Mouse (Mus musculus) lung, embryonic 15.5 days (tissue): ENCODE measurements around the gene Atg10. TPM values are rescaled to one million over a fixed set of nuclear protein-coding genes. Genes with fewer than 3 reads are reported as not detected.
A peak's percentile ranks its signal among the peaks of the same experiment; 100 is the strongest.

Source experiments
- ATAC-seq: fragments of 200-750 bp; cut with Nextera tagmentation; 2 replicates; pipeline ENCODE4 v1.8.0; 2017; ENCODE audit warnings: moderate number of reproducible peaks, borderline replicate concordance; ENCODE audit not compliant: low FRiP score, low TSS enrichment; ENCODE audit errors: extremely low read depth
- H3K27ac ChIP-seq: fragments of 300-500 bp; sonication (generic); 2 replicates; pipeline ENCODE4 v1.5.1; 2015; ENCODE audit warnings: moderate library complexity, mild to moderate bottlenecking, inconsistent platforms
- H3K27me3 ChIP-seq: fragments of 300-500 bp; sonication (generic); 2 replicates; pipeline ENCODE4 v1.6.1; 2015; ENCODE audit warnings: inconsistent platforms
- H3K36me3 ChIP-seq: fragments of 300-500 bp; sonication (generic); 2 replicates; pipeline ENCODE4 v1.6.1; 2015; ENCODE audit warnings: inconsistent platforms
- H3K4me1 ChIP-seq: fragments of 300-500 bp; sonication (generic); 2 replicates; pipeline ENCODE4 v1.6.1; 2015; ENCODE audit warnings: inconsistent platforms
- H3K4me2 ChIP-seq: fragments of 300-500 bp; sonication (generic); 2 replicates; pipeline ENCODE4 v1.6.1; 2015; ENCODE audit warnings: inconsistent platforms, mild to moderate bottlenecking, moderate library complexity
- H3K4me3 ChIP-seq: fragments of 300-500 bp; sonication (generic); 2 replicates; pipeline ENCODE4 v1.5.1; 2015; ENCODE audit warnings: mild to moderate bottlenecking, inconsistent platforms
- H3K9ac ChIP-seq: fragments of 300-500 bp; sonication (generic); 2 replicates; pipeline ENCODE4 v1.6.1; 2015; ENCODE audit warnings: inconsistent platforms
- H3K9me3 ChIP-seq: fragments of 300-500 bp; sonication (generic); 2 replicates; pipeline ENCODE4 v1.6.1; 2016; ENCODE audit warnings: inconsistent platforms
- WGBS: fragments of 180-500 bp; shearing (Covaris S2); methylation state at CpG from one replicate; pipeline ENCODE4 v1.1.7; 2015; 5-methylcytosine and 5-hydroxymethylcytosine counted together
- polyA plus RNA-seq: library from polyadenylated mRNA; unstranded; fragments of >200 nt; fragmentation: Nextera tagmentation; extraction: Ambion mirVana; gene quantifications from 2 replicates; pipeline ENCODE4 v1.2.1, GENCODE M21; 2015

Gene Atg10
- polyA plus RNA-seq, 1 experiment from 2014 or later = 15.8 TPM

DNA sequence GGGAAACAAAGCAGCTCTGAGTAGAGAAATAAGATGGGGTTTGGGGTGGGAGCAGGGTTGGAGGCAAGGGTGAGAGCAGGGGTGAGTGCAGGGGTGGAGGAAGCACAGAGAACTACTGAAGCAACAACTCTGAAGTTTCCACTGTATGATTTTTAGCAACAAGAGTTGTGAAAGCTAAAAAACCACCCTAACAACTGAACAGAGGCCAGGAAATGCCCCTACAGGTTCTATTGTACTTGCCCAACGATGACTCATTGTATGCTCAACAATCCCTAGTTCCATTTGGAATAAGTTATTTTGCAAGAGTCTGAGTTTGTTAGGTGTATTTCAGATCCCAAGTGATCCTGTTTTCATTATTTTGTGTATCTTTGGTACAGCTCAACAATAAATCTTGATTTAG lies 182.5 kb downstream of the Atg10 start:
- 72% methylated on average over 1 of the region's 1 CpGs for WGBS
- Histone ChIP-seq H3K27me3 (no peaks in the 10 kb centered on the region), H3K4me3 (no peak overlapping the region), H3K27ac (no peak overlapping the region), H3K4me2 (no peak overlapping the region), H3K4me1 (no peaks in the 10 kb centered on the region), H3K9me3 (no peaks in the 10 kb centered on the region), H3K9ac (no peak overlapping the region), H3K36me3 (no peaks in the 10 kb centered on the region)
- no peak for ATAC-seq

DNA sequence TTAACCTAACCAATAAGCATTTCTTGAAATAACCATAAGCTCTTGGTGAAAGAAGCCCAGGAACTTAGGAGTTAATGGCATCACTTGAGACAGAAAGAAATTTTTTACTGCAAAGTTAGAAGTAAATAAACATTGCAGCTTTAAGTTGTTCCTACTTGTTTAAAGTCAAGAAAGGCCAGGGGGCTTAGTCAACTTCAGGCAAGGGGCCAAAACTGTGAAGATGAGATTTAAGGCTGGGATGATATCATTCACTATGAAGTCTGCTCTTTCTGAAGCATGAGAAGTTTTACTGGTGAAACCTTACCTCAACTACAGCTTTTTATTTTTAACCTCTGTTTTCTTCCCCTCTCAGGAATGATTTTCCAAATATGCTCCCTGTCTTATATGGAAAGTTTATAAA lies 183.3 kb downstream of the Atg10 start:
- no peak overlapping the region for H3K9ac ChIP-seq
- no peak overlapping the region for H3K4me3 ChIP-seq
- ATAC-seq = no peak
- no peak overlapping the region for H3K4me2 ChIP-seq
- no peak overlapping the region for H3K27ac ChIP-seq
- H3K27me3 ChIP-seq = no peaks in the 10 kb centered on the region
- H3K36me3 ChIP-seq = no peaks in the 10 kb centered on the region
- no peaks in the 10 kb centered on the region for H3K4me1 ChIP-seq
- H3K9me3 ChIP-seq = no peaks in the 10 kb centered on the region

DNA sequence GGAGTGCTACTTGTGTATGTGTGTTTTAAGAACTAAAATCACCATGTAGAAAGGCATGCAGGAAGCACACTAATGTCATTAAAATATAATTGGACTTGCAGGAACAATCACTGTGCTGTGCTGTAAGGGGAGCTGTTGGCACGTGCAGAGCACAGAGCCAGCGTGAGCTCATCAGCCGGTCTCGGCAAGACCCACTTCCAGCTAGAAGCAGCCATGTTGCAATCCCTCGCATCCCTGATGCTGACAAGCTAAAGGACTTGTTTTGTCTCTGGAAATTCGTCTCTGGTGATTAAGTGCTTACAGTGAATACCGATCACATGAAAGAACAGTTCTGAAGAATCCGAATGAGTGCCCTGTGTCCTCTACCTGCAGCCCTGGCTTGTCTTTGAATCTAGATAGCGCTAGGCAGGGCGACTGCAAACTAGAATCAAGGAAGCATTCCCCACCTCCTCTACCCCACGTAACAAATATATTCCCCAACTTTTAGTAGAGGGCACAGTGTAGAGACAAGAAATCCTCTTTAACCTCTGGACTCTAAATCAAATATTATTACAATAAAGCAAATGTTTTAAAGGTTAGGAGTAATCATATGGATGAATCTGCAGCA lies 184.5 kb downstream of the Atg10 start:
- H3K27ac ChIP-seq = no peak overlapping the region
- H3K4me3 ChIP-seq = no peak overlapping the region
- no peaks in the 10 kb centered on the region for H3K9me3 ChIP-seq
- no peak overlapping the region for H3K9ac ChIP-seq
- no peaks in the 10 kb centered on the region for H3K4me1 ChIP-seq
- ATAC-seq = peak; percentile 95; the same call in 1 of the 2 replicates
- H3K36me3 ChIP-seq = no peaks in the 10 kb centered on the region
- no peaks in the 10 kb centered on the region for H3K27me3 ChIP-seq
- H3K4me2 ChIP-seq = no peak overlapping the region
- WGBS = 41% methylated on average over 11 of the region's 11 CpGs

DNA sequence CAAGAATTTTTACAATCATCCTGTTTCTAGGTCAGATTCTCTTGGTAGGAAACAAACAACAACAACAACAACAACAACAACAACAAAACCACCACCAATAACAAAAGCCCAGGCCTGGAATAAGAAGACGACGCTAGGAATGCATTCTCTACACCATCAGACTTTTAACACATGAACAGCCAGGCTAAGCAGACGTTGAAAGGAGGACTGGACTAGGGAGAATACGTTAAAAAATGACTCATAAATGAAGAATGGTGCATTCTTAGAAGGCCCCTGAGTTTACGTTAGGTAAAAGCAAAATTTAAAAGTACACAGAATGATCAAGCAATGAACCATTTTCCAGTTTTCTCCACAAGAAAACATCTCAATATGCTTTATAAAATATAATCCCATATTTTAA lies 185.1 kb downstream of the Atg10 start:
- Histone ChIP-seq H3K9ac (no peak overlapping the region), H3K4me3 (no peak overlapping the region), H3K9me3 (no peaks in the 10 kb centered on the region), H3K36me3 (no peaks in the 10 kb centered on the region), H3K4me1 (no peaks in the 10 kb centered on the region), H3K27me3 (no peaks in the 10 kb centered on the region), H3K4me2 (no peak overlapping the region), H3K27ac (no peak overlapping the region)
- ATAC-seq = no peak
- 62% methylated on average over 5 of the region's 5 CpGs for WGBS

DNA sequence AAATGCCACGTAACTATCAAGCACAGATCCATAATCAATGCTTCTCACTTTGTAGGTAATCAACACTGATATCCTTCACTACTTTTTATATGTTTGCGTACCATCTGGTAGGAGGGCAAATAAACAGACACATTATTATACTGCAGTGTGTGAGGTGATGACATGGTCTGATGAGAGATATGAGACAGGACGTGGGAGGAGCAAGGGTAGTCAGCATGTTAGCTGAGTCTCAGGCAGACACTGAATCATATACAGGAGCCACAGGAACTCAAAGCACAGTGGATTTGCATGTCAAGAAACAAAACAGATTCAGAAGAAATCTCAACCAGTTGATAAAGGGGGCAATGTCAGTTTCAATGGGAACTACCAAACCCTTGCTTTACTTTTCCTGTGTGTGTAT lies 185.7 kb downstream of the Atg10 start:
- 71% methylated on average over 3 of the region's 3 CpGs for WGBS
- no peak overlapping the region for H3K4me3 ChIP-seq

DNA sequence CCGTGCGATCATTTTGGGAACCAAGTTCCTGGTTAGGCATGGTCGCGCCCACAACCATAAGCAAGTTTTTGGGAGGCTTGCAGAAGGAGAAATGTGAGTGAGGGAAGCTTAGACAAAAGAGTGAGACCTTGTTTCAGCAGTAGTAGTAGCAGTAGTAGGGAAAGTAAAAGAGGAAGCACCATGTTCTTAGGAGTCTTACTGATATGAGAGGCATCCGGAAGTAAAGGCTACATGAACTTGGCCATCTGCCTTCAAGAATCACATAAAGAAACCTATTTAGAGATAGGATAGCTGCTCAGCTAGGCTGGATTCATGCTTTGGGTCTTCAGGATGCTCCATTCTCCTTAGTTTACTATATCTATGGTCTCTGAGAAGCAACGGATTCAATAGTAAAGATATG lies 186.4 kb downstream of the Atg10 start:
- WGBS = 90% methylated on average over 6 of the region's 6 CpGs
- no peaks in the 10 kb centered on the region for H3K27me3 ChIP-seq
- no peak for ATAC-seq
- H3K9me3 ChIP-seq = no peaks in the 10 kb centered on the region
- no peaks in the 10 kb centered on the region for H3K4me1 ChIP-seq
- H3K36me3 ChIP-seq = no peaks in the 10 kb centered on the region
- H3K4me3 ChIP-seq = no peak overlapping the region
- H3K4me2 ChIP-seq = no peak overlapping the region
- no peak overlapping the region for H3K9ac ChIP-seq
- H3K27ac ChIP-seq = no peak overlapping the region

More for the DNA sequence above, 185.7 kb downstream of the Atg10 start:
- Histone ChIP-seq H3K27ac (no peak overlapping the region), H3K27me3 (no peaks in the 10 kb centered on the region), H3K36me3 (no peaks in the 10 kb centered on the region), H3K9ac (no peak overlapping the region), H3K4me1 (no peaks in the 10 kb centered on the region), H3K9me3 (no peaks in the 10 kb centered on the region), H3K4me2 (no peak overlapping the region)
- no peak for ATAC-seq

DNA sequence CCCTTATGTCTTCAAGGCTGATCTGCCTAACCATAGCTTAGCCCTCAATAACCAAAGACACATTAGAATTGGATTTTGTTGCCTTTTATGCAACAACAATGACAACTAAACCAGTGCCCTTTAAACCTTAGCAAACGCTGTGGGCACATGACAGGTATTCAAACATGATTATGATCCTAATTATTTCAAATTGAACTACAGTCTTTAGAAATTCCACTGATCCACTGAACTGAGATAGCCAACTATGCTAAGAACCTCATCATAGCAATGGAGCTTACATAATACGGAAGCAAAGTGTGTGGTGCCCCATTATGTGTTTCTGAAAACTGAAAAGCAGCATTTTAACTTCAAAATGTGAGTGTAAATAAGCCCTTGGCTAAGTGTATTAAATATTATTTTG lies 191.9 kb downstream of the Atg10 start:
- no peaks in the 10 kb centered on the region for H3K9me3 ChIP-seq
- no peaks in the 10 kb centered on the region for H3K4me1 ChIP-seq
- ATAC-seq = no peak
- no peak overlapping the region for H3K4me3 ChIP-seq
- no peak overlapping the region for H3K27ac ChIP-seq
- H3K36me3 ChIP-seq = no peaks in the 10 kb centered on the region
- no peaks in the 10 kb centered on the region for H3K27me3 ChIP-seq
- no peak overlapping the region for H3K9ac ChIP-seq
- no peak overlapping the region for H3K4me2 ChIP-seq
- WGBS = 88% methylated on average over 2 of the region's 2 CpGs

DNA sequence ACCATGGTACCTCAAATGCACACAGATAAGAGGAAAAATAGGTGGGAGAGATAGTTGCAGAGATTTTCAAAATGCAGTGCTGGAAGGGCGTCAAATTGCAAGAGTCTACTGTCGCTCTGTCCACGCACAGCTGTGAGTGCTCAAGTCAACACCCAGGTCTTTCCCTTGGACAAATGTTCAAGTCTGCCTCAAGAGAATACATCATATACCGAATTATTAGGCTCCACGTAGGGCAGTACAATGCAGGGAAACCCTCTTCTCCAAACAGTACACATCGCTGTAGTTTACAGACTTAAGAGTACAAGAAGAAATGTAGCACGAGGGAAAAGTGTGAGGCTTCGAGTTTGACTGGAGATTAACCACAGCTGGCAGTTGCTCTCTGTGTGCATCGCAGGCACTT lies 200.3 kb downstream of the Atg10 start:
- WGBS = 54% methylated on average over 9 of the region's 9 CpGs
- Histone ChIP-seq H3K9me3 (no peaks in the 10 kb centered on the region), H3K27me3 (no peaks in the 10 kb centered on the region), H3K4me3 (no peak overlapping the region), H3K4me2 (no peak overlapping the region), H3K36me3 (no peaks in the 10 kb centered on the region), H3K4me1 (no peaks in the 10 kb centered on the region), H3K27ac (no peak overlapping the region), H3K9ac (no peak overlapping the region)
- ATAC-seq = peak; percentile 82; the same call in 1 of the 2 replicates

DNA sequence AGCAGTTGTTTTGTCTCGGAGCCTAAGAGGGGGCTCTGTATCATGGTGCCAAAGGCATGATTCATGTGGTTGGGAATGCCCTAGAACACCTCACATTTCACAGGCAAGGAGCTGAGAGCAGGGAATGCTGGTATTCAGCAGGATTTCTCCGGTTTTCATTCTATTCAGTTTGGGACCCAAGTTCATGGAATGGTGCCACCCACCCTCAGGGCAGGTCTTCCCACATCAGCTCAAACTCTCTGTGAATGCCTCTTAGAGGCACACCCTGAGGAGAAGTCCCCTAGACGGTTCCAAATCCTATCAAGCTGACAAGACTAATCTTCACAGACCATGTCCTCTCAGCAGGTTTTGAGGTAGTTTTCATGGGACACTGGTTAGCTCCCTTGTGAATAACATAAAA lies 211.9 kb downstream of the Atg10 start:
- H3K36me3 ChIP-seq = no peaks in the 10 kb centered on the region
- 58% methylated on average over 3 of the region's 3 CpGs for WGBS
- H3K9me3 ChIP-seq = no peaks in the 10 kb centered on the region
- no peak for ATAC-seq
- H3K4me2 ChIP-seq = no peak overlapping the region
- no peak overlapping the region for H3K4me3 ChIP-seq
- H3K4me1 ChIP-seq = no peaks in the 10 kb centered on the region
- H3K9ac ChIP-seq = no peak overlapping the region
- no peak overlapping the region for H3K27ac ChIP-seq
- no peaks in the 10 kb centered on the region for H3K27me3 ChIP-seq

DNA sequence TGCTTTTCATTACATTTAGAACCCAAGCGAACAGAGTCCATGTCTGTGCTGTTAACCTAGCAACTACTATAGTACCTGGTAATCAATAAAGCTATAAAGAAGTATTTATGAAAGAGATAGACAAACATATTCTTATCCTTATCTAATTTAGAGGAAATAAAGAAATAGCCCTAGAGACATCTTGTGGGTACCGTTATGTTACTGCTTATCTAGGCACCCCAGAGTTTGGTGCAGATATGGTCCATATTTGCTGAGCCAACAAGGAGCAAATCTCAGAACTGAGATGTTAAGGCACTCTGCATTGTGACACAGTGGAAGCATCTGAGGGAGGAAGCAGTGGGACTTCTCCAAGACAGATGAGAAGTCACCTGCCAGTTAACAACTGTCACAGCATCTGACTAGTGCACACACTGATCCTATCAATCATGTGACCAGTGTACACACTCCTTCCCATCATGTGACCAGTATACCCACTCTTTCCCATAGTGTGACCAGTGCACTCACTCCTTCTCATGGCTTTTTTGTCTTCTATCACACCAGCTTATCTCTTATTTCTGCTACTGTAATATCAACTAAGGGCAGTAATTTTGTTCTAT lies 228.6 kb downstream of the Atg10 start:
- no peak for ATAC-seq
- Histone ChIP-seq H3K27me3 (no peaks in the 10 kb centered on the region), H3K27ac (no peak overlapping the region), H3K4me3 (no peak overlapping the region), H3K4me2 (no peak overlapping the region), H3K9me3 (no peaks in the 10 kb centered on the region), H3K36me3 (no peaks in the 10 kb centered on the region), H3K4me1 (no peaks in the 10 kb centered on the region), H3K9ac (no peak overlapping the region)
- WGBS = 71% methylated on average over 2 of the region's 2 CpGs

DNA sequence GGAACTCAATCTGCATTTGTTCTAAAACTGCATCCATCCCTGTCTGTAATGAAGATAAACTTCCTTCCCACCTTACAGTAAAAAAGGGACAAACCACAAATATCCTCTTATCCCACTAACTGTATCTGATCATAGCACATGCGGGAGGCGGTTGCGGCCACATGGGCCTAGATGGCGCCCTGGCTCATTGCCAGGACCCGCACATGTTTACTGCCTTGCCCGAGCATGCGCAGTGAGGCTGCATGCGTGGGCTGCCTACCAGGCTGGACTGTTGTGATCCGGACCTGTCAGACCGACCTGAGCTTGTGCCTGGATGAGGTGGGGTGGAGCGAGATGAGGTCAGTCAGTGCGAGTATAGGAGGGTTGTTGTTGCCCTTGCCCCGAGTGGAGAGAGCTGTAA lies 230.2 kb downstream of the Atg10 start:
- H3K27me3 ChIP-seq = no peaks in the 10 kb centered on the region
- 75% methylated on average over 13 of the region's 13 CpGs for WGBS
- no peak overlapping the region for H3K4me2 ChIP-seq
- ATAC-seq = no peak
- H3K36me3 ChIP-seq = no peaks in the 10 kb centered on the region
- H3K4me3 ChIP-seq = no peak overlapping the region
- no peaks in the 10 kb centered on the region for H3K9me3 ChIP-seq
- H3K27ac ChIP-seq = no peak overlapping the region
- no peak overlapping the region for H3K9ac ChIP-seq
- no peaks in the 10 kb centered on the region for H3K4me1 ChIP-seq

DNA sequence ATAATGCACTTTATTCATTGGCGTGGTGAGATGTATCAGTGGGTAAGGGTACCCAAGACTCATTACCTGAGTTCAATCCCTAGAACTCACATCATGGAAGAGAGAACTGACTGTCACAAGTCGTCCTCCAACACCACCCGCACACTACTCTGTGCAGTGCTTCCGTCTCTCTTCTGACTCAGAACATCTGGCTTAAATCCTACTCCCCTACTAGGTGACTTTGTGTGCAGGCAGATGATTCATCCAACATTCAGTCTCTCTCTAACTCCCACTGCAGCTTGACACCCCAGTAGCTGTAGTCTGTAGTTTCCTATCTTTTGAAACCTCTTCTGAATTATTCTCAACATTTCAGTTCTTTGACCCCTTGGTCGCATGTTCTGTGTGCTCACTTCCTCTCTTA lies 230.8 kb downstream of the Atg10 start:
- Histone ChIP-seq H3K4me3 (no peak overlapping the region), H3K4me2 (no peak overlapping the region), H3K4me1 (no peaks in the 10 kb centered on the region), H3K9me3 (no peaks in the 10 kb centered on the region), H3K9ac (no peak overlapping the region), H3K27me3 (no peaks in the 10 kb centered on the region), H3K36me3 (no peaks in the 10 kb centered on the region), H3K27ac (no peak overlapping the region)
- no peak for ATAC-seq
- 74% methylated on average over 5 of the region's 5 CpGs for WGBS

DNA sequence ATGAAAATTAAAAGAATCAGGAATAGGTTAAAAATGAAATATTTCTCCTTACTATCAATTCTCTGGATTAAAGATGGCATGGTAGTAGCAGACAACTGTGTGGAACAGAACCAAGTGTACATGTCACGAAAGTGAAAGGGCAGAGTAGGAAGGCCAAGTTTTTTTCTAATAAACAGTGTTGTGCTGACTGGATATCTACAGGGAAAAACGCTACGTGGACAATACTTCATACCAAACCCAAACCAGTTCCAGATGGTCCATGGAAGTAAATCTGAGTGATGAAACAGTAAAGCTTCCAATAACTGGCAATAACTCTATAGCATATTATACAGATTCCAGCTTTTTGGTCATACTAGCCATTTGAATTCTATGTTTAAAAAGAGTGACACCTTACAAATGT lies 235.5 kb downstream of the Atg10 start:
- no peaks in the 10 kb centered on the region for H3K4me1 ChIP-seq
- no peak for ATAC-seq
- WGBS = 78% methylated on average over 3 of the region's 3 CpGs
- H3K27me3 ChIP-seq = no peaks in the 10 kb centered on the region
- no peak overlapping the region for H3K4me2 ChIP-seq
- H3K36me3 ChIP-seq = no peaks in the 10 kb centered on the region
- no peak overlapping the region for H3K27ac ChIP-seq
- H3K9me3 ChIP-seq = no peaks in the 10 kb centered on the region
- H3K9ac ChIP-seq = no peak overlapping the region
- H3K4me3 ChIP-seq = no peak overlapping the region
